Mouse (Mus musculus): ENCODE results near the gene Sfxn5. TPM values are rescaled to one million over a fixed set of nuclear protein-coding genes. Genes with fewer than 3 reads are reported as not detected.

The Sfxn5 gene
- polyA plus RNA-seq, 1 experiment from 2014 or later = 3.3 TPM

- no peak for DNase-seq
- no peaks in the 10 kb centered on the region for H3K27me3 ChIP-seq (ENCODE audit: insufficient read depth, low read length)
- H3K9me3 ChIP-seq (ENCODE audit: low read length) = no peaks in the 10 kb centered on the region
- H3K27ac ChIP-seq (ENCODE audit: low read depth) = no peak overlapping the region
- no peaks in the 10 kb centered on the region for H3K36me3 ChIP-seq (replicated peaks; ENCODE audit: insufficient read depth, low read length)
- WGBS (ENCODE audit: insufficient replicate concordance) = 76% methylated on average over 1 of the region's 1 CpGs
- no peak overlapping the region for H3K4me3 ChIP-seq (ENCODE audit: low read depth, low read length)
- ATAC-seq = no peak
- H3K4me2 ChIP-seq (ENCODE audit: low read depth, low read length) = no peak overlapping the region
- no peak overlapping the region for H3K9ac ChIP-seq (replicated peaks)
- H3K4me1 ChIP-seq (ENCODE audit: insufficient read depth) = no peaks in the 10 kb centered on the region
- TF ChIP-seq EP300 (IDR thresholded peaks at IDR 0.05; ENCODE audit: low read depth) (no peak), CTCF (IDR thresholded peaks at IDR 0.05; ENCODE audit: low read depth) (no peak)
These were observed 16.9 kb upstream of the Sfxn5 start for GRCm38 (mm10) chr6:85350157-85350556.

DNA sequence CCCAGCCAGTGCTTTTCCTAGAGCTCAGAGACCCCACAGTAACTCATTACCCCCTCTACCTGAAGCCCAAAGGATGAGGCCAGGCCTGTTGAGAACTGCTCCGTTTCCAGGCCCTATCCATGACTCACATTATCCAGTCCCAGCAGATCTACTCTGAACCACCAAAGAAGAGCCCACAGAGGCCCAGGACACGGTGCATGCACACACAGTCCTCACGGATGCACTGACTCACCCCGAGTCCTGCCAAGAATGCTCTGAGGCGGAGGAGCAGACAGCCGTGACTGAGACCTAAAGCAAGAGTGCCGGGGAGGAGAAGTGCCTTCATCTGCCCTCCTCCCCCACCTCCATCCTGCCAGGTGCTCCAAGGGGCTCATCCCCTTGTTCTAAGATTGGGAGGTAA lies 16.0 kb upstream of the Sfxn5 start:
- WGBS (ENCODE audit: insufficient replicate concordance) = 88% methylated on average over 7 of the region's 7 CpGs
- Histone ChIP-seq H3K4me1 (ENCODE audit: insufficient read depth) (no peaks in the 10 kb centered on the region), H3K4me3 (ENCODE audit: low read depth, low read length) (no peak overlapping the region), H3K27ac (ENCODE audit: low read depth) (no peak overlapping the region), H3K9me3 (ENCODE audit: low read length) (no peaks in the 10 kb centered on the region), H3K4me2 (ENCODE audit: low read depth, low read length) (no peak overlapping the region), H3K36me3 (replicated peaks; ENCODE audit: insufficient read depth, low read length) (no peaks in the 10 kb centered on the region), H3K9ac (replicated peaks) (no peak overlapping the region), H3K27me3 (ENCODE audit: insufficient read depth, low read length) (no peaks in the 10 kb centered on the region)
- ATAC-seq (no peak), DNase-seq (no peak)
- TF ChIP-seq EP300 (IDR thresholded peaks at IDR 0.05; ENCODE audit: low read depth) (no peak), CTCF (IDR thresholded peaks at IDR 0.05; ENCODE audit: low read depth) (no peak)

GRCm38 (mm10) chr6:85348133-85348532 lies 14.9 kb upstream of the Sfxn5 start:
- ATAC-seq = no peak
- Histone ChIP-seq H3K36me3 (replicated peaks; ENCODE audit: insufficient read depth, low read length) (no peaks in the 10 kb centered on the region), H3K4me1 (ENCODE audit: insufficient read depth) (no peaks in the 10 kb centered on the region), H3K9me3 (ENCODE audit: low read length) (no peaks in the 10 kb centered on the region), H3K27ac (ENCODE audit: low read depth) (no peak overlapping the region), H3K4me3 (ENCODE audit: low read depth, low read length) (no peak overlapping the region), H3K27me3 (ENCODE audit: insufficient read depth, low read length) (no peaks in the 10 kb centered on the region), H3K4me2 (ENCODE audit: low read depth, low read length) (no peak overlapping the region), H3K9ac (replicated peaks) (no peak overlapping the region)
- TF ChIP-seq EP300 (IDR thresholded peaks at IDR 0.05; ENCODE audit: low read depth) = no peak
- no peak for TF ChIP-seq CTCF (IDR thresholded peaks at IDR 0.05; ENCODE audit: low read depth)
- WGBS (ENCODE audit: insufficient replicate concordance) = 84% methylated on average over 11 of the region's 11 CpGs
- no peak for DNase-seq

- Histone ChIP-seq H3K36me3 (replicated peaks; ENCODE audit: insufficient read depth, low read length) (no peaks in the 10 kb centered on the region), H3K27ac (ENCODE audit: low read depth) (no peak overlapping the region), H3K4me1 (ENCODE audit: insufficient read depth) (no peaks in the 10 kb centered on the region), H3K27me3 (ENCODE audit: insufficient read depth, low read length) (no peaks in the 10 kb centered on the region), H3K9me3 (ENCODE audit: low read length) (no peaks in the 10 kb centered on the region), H3K4me2 (ENCODE audit: low read depth, low read length) (no peak overlapping the region), H3K9ac (replicated peaks) (no peak overlapping the region), H3K4me3 (ENCODE audit: low read depth, low read length) (no peak overlapping the region)
- ATAC-seq (peak; percentile 76), DNase-seq (peak; percentile 86)
- peak; percentile 95 for TF ChIP-seq CTCF (IDR thresholded peaks at IDR 0.05; ENCODE audit: low read depth)
- TF ChIP-seq EP300 (IDR thresholded peaks at IDR 0.05; ENCODE audit: low read depth) = no peak
- WGBS (ENCODE audit: insufficient replicate concordance) = 36% methylated on average over 6 of the region's 6 CpGs
These were observed 12.9 kb upstream of the Sfxn5 start for GRCm38 (mm10) chr6:85346028-85346634.

- Histone ChIP-seq H3K4me3 (ENCODE audit: low read depth, low read length) (no peak overlapping the region), H3K4me2 (ENCODE audit: low read depth, low read length) (no peak overlapping the region), H3K9me3 (ENCODE audit: low read length) (no peaks in the 10 kb centered on the region), H3K27me3 (ENCODE audit: insufficient read depth, low read length) (no peaks in the 10 kb centered on the region), H3K4me1 (ENCODE audit: insufficient read depth) (no peaks in the 10 kb centered on the region), H3K36me3 (replicated peaks; ENCODE audit: insufficient read depth, low read length) (no peaks in the 10 kb centered on the region), H3K27ac (ENCODE audit: low read depth) (no peak overlapping the region), H3K9ac (replicated peaks) (no peak overlapping the region)
- no peak for DNase-seq
- TF ChIP-seq EP300 (IDR thresholded peaks at IDR 0.05; ENCODE audit: low read depth) (no peak), CTCF (IDR thresholded peaks at IDR 0.05; ENCODE audit: low read depth) (no peak)
- ATAC-seq = no peak
These were observed 11.7 kb upstream of the Sfxn5 start for GRCm38 (mm10) chr6:85344929-85345328.

DNA sequence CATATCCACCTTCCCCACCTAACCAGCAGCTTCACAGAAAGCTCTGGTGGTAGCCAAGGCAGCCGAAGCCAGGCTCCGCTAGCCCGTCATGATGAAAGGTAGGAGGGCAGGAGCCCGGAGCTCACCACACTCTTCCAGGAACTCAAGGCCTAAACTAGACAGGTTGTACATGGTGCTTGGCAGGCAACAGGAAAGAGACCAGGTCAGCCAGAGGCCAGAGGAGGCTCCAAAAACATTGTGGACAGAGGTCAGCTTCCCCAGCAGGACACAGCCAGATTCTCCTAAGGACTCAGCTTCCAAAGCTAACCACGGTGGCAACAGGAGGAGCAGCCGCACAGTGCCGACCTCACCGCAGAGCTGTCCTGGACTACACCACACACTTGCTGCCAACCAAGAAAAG lies 9.8 kb upstream of the Sfxn5 start:
- TF ChIP-seq EP300 (IDR thresholded peaks at IDR 0.05; ENCODE audit: low read depth) (no peak), CTCF (IDR thresholded peaks at IDR 0.05; ENCODE audit: low read depth) (no peak)
- no peaks in the 10 kb centered on the region for H3K27me3 ChIP-seq (ENCODE audit: insufficient read depth, low read length)
- 79% methylated on average over 8 of the region's 8 CpGs for WGBS (ENCODE audit: insufficient replicate concordance)
- DNase-seq (no peak), ATAC-seq (no peak)
- no peak overlapping the region for H3K4me3 ChIP-seq (ENCODE audit: low read depth, low read length)
- H3K27ac ChIP-seq (ENCODE audit: low read depth) = no peak overlapping the region
- no peaks in the 10 kb centered on the region for H3K36me3 ChIP-seq (replicated peaks; ENCODE audit: insufficient read depth, low read length)
- H3K9ac ChIP-seq (replicated peaks) = no peak overlapping the region
- no peaks in the 10 kb centered on the region for H3K9me3 ChIP-seq (ENCODE audit: low read length)
- H3K4me1 ChIP-seq (ENCODE audit: insufficient read depth) = no peaks in the 10 kb centered on the region
- no peak overlapping the region for H3K4me2 ChIP-seq (ENCODE audit: low read depth, low read length)
